Mouse (Mus musculus) cerebellum, postnatal 14 days (tissue): ENCODE measurements around the gene Hcn2.

Experiments used
- DNase-seq, 2 experiments: peaks; one replicate each; pipeline ENCODE4 v3.0.0; 2021; ENCODE audit warnings: mixed read lengths in 2 of 2

The Hcn2 gene

DNA sequence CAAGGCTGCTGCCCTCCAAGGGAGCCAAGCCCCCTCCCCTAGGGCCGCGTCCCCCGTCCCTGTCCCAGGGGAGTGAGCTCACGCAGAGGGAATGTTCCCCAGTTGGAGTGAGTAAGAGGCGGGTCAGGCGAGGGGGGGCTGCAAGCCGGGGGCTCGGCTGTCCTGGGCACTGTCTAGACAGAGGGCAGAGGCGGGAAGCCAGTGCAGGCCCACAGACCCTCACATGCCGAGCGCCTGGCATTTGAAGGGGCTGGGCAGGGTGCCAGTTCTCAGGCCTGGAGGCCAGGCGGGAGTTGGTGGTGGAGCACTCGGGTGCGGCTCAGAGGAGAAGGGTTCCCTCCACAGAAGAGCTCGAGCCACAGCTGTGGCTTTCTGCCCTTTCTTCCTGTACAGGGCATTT is 61.6 kb downstream of the Hcn2 start:
- peak; percentile 67 to 80 for DNase-seq

DNA sequence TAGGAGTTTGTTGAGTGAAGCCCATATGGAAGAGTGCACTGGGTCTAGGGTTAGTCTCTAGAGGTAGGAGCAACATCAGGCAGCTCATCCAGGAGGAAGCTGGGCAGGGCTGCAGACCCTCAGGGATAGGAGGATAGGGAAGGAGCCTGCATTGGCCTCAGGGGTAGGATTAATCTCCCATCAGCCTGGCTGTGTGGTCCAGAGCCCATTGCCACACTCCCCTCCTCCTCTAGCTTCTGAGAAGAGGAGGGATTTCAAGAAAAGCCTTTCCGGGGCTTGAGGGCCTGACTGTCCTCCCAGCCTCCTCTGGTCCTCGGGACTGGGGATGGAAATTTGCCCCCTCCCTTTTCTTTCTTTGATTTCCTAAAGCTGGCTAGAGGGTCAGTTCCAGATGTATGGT is 62.8 kb downstream of the Hcn2 start:
- no peak for DNase-seq

DNA sequence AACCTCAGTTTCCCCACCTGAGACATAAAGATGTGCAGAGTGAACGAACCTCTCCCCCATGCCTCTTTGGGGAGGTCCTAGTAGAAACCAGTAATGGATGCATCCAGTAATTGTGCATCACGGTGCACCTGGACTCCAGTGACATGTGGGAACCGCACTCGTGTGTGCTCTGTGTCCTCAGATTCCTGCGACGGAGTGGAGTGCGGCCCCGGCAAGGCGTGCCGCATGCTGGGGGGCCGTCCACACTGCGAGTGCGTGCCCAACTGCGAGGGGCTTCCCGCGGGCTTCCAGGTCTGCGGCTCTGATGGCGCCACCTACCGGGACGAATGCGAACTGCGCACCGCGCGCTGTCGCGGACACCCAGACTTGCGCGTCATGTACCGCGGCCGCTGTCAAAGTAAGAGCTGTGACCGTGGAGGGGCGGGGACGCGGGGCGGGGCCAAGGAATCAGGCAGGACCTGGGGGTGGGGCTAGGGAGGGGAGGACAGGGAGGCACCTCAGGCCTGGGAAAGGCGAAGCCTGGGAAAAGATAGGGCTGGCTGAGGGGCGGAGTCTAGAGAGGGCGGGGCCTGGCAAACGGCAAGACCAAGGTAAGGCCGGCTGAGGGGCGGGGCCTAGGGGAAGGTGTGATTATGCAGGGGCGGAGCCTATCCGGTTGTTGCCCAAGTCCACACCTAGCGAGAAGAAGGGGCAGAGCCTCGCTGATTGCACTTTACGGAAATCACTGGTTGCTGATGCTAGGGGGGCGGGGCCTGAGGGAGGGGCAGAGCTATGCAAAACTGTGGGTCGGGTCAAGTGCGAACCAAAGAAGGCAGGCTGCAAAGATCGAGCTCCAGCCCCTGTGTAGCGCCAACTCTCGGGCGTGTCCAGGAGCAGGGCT is 63.6 kb downstream of the Hcn2 start:
- DNase-seq: peak; percentile 98

DNA sequence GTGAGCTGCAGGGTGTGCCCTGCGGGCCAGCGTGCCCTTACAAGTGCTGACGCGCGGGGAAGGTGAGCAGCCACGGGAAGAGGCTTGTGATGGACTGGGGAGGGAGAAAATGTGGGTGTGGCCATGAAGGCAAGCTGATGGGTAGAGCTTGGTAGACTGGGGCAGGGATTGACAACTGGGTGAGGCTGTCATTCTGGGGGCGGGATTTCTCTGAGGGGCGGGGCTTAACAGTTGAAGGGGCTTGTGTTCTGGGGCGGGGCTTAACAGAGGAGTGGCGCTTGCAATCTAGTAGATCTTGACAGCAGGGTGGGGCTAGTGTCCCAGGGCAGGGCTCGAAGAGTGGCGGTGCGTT is 64.2 kb downstream of the Hcn2 start:
- DNase-seq: peak in 1 of 2 experiments; percentile 76

GRCm38 (mm10) chr10:79781139-79781538 is 64.7 kb downstream of the Hcn2 start:
- no peak for DNase-seq

- no peak for DNase-seq
These were observed 65.5 kb downstream of the Hcn2 start for GRCm38 (mm10) chr10:79781956-79782355.

GRCm38 (mm10) chr10:79783050-79783449 is 66.6 kb downstream of the Hcn2 start:
- no peak for DNase-seq

DNA sequence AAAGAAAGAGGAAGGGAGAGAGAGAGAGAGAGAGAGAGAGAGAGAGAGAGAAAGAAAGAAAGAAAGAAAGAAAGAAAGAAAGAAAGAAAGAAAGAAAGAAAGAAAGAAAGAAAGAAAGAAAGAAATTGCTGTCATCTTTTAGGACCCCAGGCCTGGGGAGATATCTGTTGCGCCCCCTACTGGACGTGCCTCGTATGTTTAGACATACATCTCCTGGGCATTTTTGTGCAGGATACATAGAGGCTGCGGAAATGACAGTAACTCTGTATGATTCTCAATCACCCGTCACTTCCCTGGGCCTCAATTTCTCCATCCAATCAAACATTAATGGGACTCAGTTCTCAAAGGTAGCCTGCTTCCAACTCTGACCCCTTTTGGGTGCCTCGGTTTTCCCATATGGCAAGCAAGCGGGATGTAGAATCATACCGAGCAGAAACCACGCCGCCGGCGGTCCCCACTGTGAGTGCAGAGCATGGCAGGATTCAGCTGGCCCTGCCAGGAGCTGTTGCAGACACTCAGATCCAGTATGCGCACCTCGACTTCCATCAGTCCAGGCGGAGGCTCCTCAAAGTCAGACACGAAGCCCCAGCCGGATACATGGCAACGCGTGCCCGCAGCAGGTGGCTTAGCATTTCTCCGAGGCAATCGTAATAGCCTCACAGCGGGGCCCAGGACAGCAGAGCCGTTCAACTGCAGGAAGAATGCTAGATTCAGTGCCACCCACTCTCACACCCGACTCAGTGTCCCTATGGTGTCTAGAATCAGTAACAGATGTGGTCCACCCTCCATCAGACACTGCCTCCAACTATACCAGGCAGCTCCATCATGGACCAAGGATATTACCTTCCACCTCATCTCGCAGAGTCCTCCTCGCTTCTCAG is 67.7 kb downstream of the Hcn2 start:
- DNase-seq: peak; percentile 60 to 79
